Mouse (Mus musculus): ENCODE measurements around the gene Actr10. TPM values are rescaled to one million over a fixed set of nuclear protein-coding genes. Genes with fewer than 3 reads are reported as not detected.

Actr10 gene
- polyA plus RNA-seq, 1 experiment from 2014 or later: 261 TPM

Other genes starting within 250 kb of the Actr10 start
- 20.9 and 22.7 TPM in 2 replicates for gene Frmd6, start 112.3 kb upstream of the Actr10 start, polyA plus RNA-seq (2014; fragmentation: Nextera tagmentation; extraction: Ambion mirVana)
- gene Psma3, start 36.8 kb downstream of the Actr10 start, polyA plus RNA-seq (2014; fragmentation: Nextera tagmentation; extraction: Ambion mirVana): 502 and 601 TPM in 2 replicates
- gene Arid4a, start 78.1 kb downstream of the Actr10 start, polyA plus RNA-seq (2014; fragmentation: Nextera tagmentation; extraction: Ambion mirVana): 35.7 and 38.1 TPM in 2 replicates
- not detected in 2 replicates for gene Tomm20l, start 173.6 kb downstream of the Actr10 start, polyA plus RNA-seq (2014; fragmentation: Nextera tagmentation; extraction: Ambion mirVana)
- 73.9 and 77.0 TPM in 2 replicates for gene Timm9, start 198.8 kb downstream of the Actr10 start, polyA plus RNA-seq (2014; fragmentation: Nextera tagmentation; extraction: Ambion mirVana)
- gene 2700049A03Rik, start 199.0 kb downstream of the Actr10 start, polyA plus RNA-seq (2014; fragmentation: Nextera tagmentation; extraction: Ambion mirVana): 19.0 and 21.3 TPM in 2 replicates

All from forebrain, embryonic 11.5 days (tissue).